In genomic region chr3:158375885-158376284, GRCm38 (mm10) we compare ENCODE assay signal across 9 mouse cellular contexts.
DNase-seq lines count a peak whose midpoint lies in the region; ATAC-seq and TF ChIP-seq lines count a peak whose summit lies in the region.
"Had no signal": no experiment of that assay in that cellular context is flagged by ENCODE, and none has a peak within 500 bp of the region (broad histone marks: within the 10 kb centered on the region; RNA-seq: fewer than 3 reads in every experiment).

No protein-coding gene starts in this region.

- H3K27me3 ChIP-seq in neural tube, embryonic 15.5 days (replicated peaks), result no peaks in the 10 kb centered on the region
- H3K27me3 ChIP-seq: hindbrain, embryonic 15.5 days had no signal

- no peak for DNase-seq in gastrocnemius, adult 2 months
- DNase-seq in gastrocnemius, adult 8-10 months (ENCODE audit: low spot score in 2 of 2), result no peak
- peak; percentile 42 for DNase-seq in neural tube, embryonic 10.5 days (ENCODE audit: extremely low spot score, low spot score)
- DNase-seq in kidney, postnatal 4 days, result peak; percentile 65
- DNase-seq in layer of hippocampus, postnatal 14 days (ENCODE audit: low spot score in 2 of 2), result no peak

- H3K4me2 ChIP-seq in neural tube, embryonic 15.5 days, result no peak overlapping the region
- H3K4me2 ChIP-seq: hindbrain, embryonic 15.5 days had no signal

- H3K27ac ChIP-seq in gastrocnemius, adult 2 months, result no peak overlapping the region
- no peak overlapping the region for H3K27ac ChIP-seq in neural tube, embryonic 15.5 days (replicated peaks)
- H3K27ac ChIP-seq: hindbrain, embryonic 15.5 days had no signal

- intact Hi-C loops in gastrocnemius, adult 2 months (cut with DNase I), result no loop called here

- TF ChIP-seq CTCF in gastrocnemius, adult 2 months (IDR thresholded peaks at IDR 0.05), result peak; percentile 14; the same call in 1 of the 2 replicates

- ATAC-seq in neural tube, embryonic 15.5 days (ENCODE audit: low FRiP score), result no peak
- peak; percentile 65; the same call in 1 of the 2 replicates for ATAC-seq in common myeloid progenitor, adult 5-6 weeks (replicated peaks; ENCODE audit: low read depth, poor library complexity, severe bottlenecking)
- ATAC-seq in erythroid progenitor cell, adult 5-6 weeks (replicated peaks; ENCODE audit: low FRiP score, poor library complexity, severe bottlenecking), result no peak

- no peaks in the 10 kb centered on the region for H3K9me3 ChIP-seq in neural tube, embryonic 15.5 days (replicated peaks)
- H3K9me3 ChIP-seq: hindbrain, embryonic 15.5 days had no signal

- H3K9ac ChIP-seq in neural tube, embryonic 15.5 days (replicated peaks), result no peak overlapping the region
- H3K9ac ChIP-seq: hindbrain, embryonic 15.5 days had no signal

- H3K36me3 ChIP-seq in neural tube, embryonic 15.5 days, result no peaks in the 10 kb centered on the region
- H3K36me3 ChIP-seq: hindbrain, embryonic 15.5 days had no signal

- H3K4me3 ChIP-seq in gastrocnemius, adult 2 months, result no peak overlapping the region
- H3K4me3 ChIP-seq in neural tube, embryonic 15.5 days (replicated peaks), result no peak overlapping the region
- H3K4me3 ChIP-seq: hindbrain, embryonic 15.5 days had no signal

- 3% methylated on average over 1 of the region's 1 CpGs for WGBS in neural tube, embryonic 15.5 days

- no peaks in the 10 kb centered on the region for H3K4me1 ChIP-seq in neural tube, embryonic 15.5 days

Comparison
In these comparisons a context has a peak if more than half of its experiments do, and no peak if none do; other contexts are left out.
1. DNase-seq: peak in neural tube, embryonic 10.5 days (single experiment) and kidney, postnatal 4 days (2 of 2); none in gastrocnemius, adult 2 months (single experiment), gastrocnemius, adult 8-10 months (0 of 2) and layer of hippocampus, postnatal 14 days (0 of 2).